Mouse (Mus musculus): ENCODE results near the gene Tln1. TPM values are rescaled to one million over a fixed set of nuclear protein-coding genes. Genes with fewer than 3 reads are reported as not detected.
A peak's percentile ranks its signal among the peaks of the same experiment; 100 is the strongest.

The Tln1 gene
- polyA plus RNA-seq, 1 experiment from 2014 or later, result 66.2 TPM

- 84% methylated on average over 9 of the region's 9 CpGs for WGBS
- no peak for ATAC-seq (ENCODE audit: low FRiP score, low read depth)
Observed at GRCm38 (mm10) chr4:43533270-43533669, 29.2 kb downstream of the Tln1 start.

GRCm38 (mm10) chr4:43530581-43530980 is 31.9 kb downstream of the Tln1 start:
- 22% methylated on average over 7 of the region's 7 CpGs for WGBS
- Histone ChIP-seq H3K36me3 (peaks cover 40% of the 10 kb centered on the region), H3K4me2 (no peak overlapping the region), H3K27me3 (peaks cover 10% of the 10 kb centered on the region), H3K4me1 (replicated peaks) (no peaks in the 10 kb centered on the region), H3K27ac (replicated peaks) (no peak overlapping the region), H3K4me3 (no peak overlapping the region), H3K9me3 (no peaks in the 10 kb centered on the region), H3K9ac (no peak overlapping the region)
- ATAC-seq (ENCODE audit: low FRiP score, low read depth), result no peak

More at GRCm38 (mm10) chr4:43533270-43533669, 29.2 kb downstream of the Tln1 start:
- Histone ChIP-seq H3K9ac (no peak overlapping the region), H3K27ac (replicated peaks) (no peak overlapping the region), H3K4me3 (no peak overlapping the region), H3K27me3 (no peaks in the 10 kb centered on the region), H3K4me2 (no peak overlapping the region), H3K9me3 (no peaks in the 10 kb centered on the region), H3K36me3 (peaks cover 64% of the 10 kb centered on the region), H3K4me1 (replicated peaks) (no peaks in the 10 kb centered on the region)

- H3K4me1 ChIP-seq (replicated peaks), result no peaks in the 10 kb centered on the region
- peaks cover 14% of the 10 kb centered on the region for H3K27me3 ChIP-seq
- H3K36me3 ChIP-seq, result peaks cover 36% of the 10 kb centered on the region
- no peak overlapping the region for H3K27ac ChIP-seq (replicated peaks)
- H3K4me2 ChIP-seq, result no peak overlapping the region
- no peak overlapping the region for H3K9ac ChIP-seq
- no peaks in the 10 kb centered on the region for H3K9me3 ChIP-seq
- WGBS, result 56% methylated on average over 8 of the region's 8 CpGs
- ATAC-seq (ENCODE audit: low FRiP score, low read depth), result no peak
- no peak overlapping the region for H3K4me3 ChIP-seq
Observed at GRCm38 (mm10) chr4:43530081-43530501, 32.4 kb downstream of the Tln1 start.

- 78% methylated on average over 9 of the region's 9 CpGs for WGBS
- no peak overlapping the region for H3K4me2 ChIP-seq
- no peak overlapping the region for H3K27ac ChIP-seq (replicated peaks)
Observed at GRCm38 (mm10) chr4:43528487-43528886, 34.0 kb downstream of the Tln1 start.

GRCm38 (mm10) chr4:43527880-43528279 is 34.6 kb downstream of the Tln1 start:
- peaks cover 14% of the 10 kb centered on the region for H3K4me1 ChIP-seq (replicated peaks)
- WGBS, result 65% methylated on average over 5 of the region's 5 CpGs
- ATAC-seq (ENCODE audit: low FRiP score, low read depth), result no peak
- no peaks in the 10 kb centered on the region for H3K9me3 ChIP-seq
- H3K27ac ChIP-seq (replicated peaks), result no peak overlapping the region
- no peak overlapping the region for H3K4me2 ChIP-seq
- peaks cover 27% of the 10 kb centered on the region for H3K27me3 ChIP-seq
- H3K9ac ChIP-seq, result no peak overlapping the region
- peaks cover 15% of the 10 kb centered on the region for H3K36me3 ChIP-seq
- H3K4me3 ChIP-seq, result no peak overlapping the region

More at GRCm38 (mm10) chr4:43528487-43528886, 34.0 kb downstream of the Tln1 start:
- no peak for ATAC-seq (ENCODE audit: low FRiP score, low read depth)
- peaks cover 21% of the 10 kb centered on the region for H3K36me3 ChIP-seq
- H3K27me3 ChIP-seq, result peaks cover 21% of the 10 kb centered on the region
- H3K4me3 ChIP-seq, result no peak overlapping the region
- no peak overlapping the region for H3K9ac ChIP-seq
- H3K4me1 ChIP-seq (replicated peaks), result peaks cover 10% of the 10 kb centered on the region
- H3K9me3 ChIP-seq, result no peaks in the 10 kb centered on the region

GRCm38 (mm10) chr4:43519956-43520355 is 42.5 kb downstream of the Tln1 start:
- peak; percentile 69; the same call in 1 of the 2 replicates for ATAC-seq (ENCODE audit: low FRiP score, low read depth)
- Histone ChIP-seq H3K36me3 (no peaks in the 10 kb centered on the region), H3K4me3 (peak overlapping the region; percentile 18; the same call in 1 of the 2 replicates), H3K9ac (no peak overlapping the region), H3K9me3 (no peaks in the 10 kb centered on the region), H3K27ac (replicated peaks) (no peak overlapping the region), H3K4me1 (replicated peaks) (peaks cover 26% of the 10 kb centered on the region), H3K27me3 (peaks cover 34% of the 10 kb centered on the region), H3K4me2 (peak overlapping the region; percentile 47)
- WGBS, result 12% methylated on average over 6 of the region's 6 CpGs

- H3K36me3 ChIP-seq, result no peaks in the 10 kb centered on the region
- H3K27me3 ChIP-seq, result peaks cover 34% of the 10 kb centered on the region
- H3K9me3 ChIP-seq, result no peaks in the 10 kb centered on the region
- no peak overlapping the region for H3K9ac ChIP-seq
- H3K4me1 ChIP-seq (replicated peaks), result peaks cover 26% of the 10 kb centered on the region
- peak overlapping the region; percentile 18; the same call in 1 of the 2 replicates for H3K4me3 ChIP-seq
- no peak for ATAC-seq (ENCODE audit: low FRiP score, low read depth)
- H3K27ac ChIP-seq (replicated peaks), result no peak overlapping the region
- H3K4me2 ChIP-seq, result peak overlapping the region; percentile 47
- 14% methylated on average over 10 of the region's 10 CpGs for WGBS
Observed at GRCm38 (mm10) chr4:43519551-43519950, 42.9 kb downstream of the Tln1 start.

GRCm38 (mm10) chr4:43515764-43516708 is 46.5 kb downstream of the Tln1 start:
- H3K4me3 ChIP-seq, result no peak overlapping the region
- no peak for ATAC-seq (ENCODE audit: low FRiP score, low read depth)

GRCm38 (mm10) chr4:43513791-43514190 is 48.7 kb downstream of the Tln1 start:
- Histone ChIP-seq H3K4me3 (no peak overlapping the region), H3K4me1 (replicated peaks) (peaks cover 6% of the 10 kb centered on the region; the same call in 1 of the 2 replicates), H3K9ac (no peak overlapping the region), H3K9me3 (no peaks in the 10 kb centered on the region), H3K27me3 (peaks cover 6% of the 10 kb centered on the region), H3K36me3 (no peaks in the 10 kb centered on the region), H3K27ac (replicated peaks) (no peak overlapping the region), H3K4me2 (no peak overlapping the region)
- 85% methylated on average over 4 of the region's 4 CpGs for WGBS
- ATAC-seq (ENCODE audit: low FRiP score, low read depth), result no peak

More at GRCm38 (mm10) chr4:43515764-43516708, 46.5 kb downstream of the Tln1 start:
- Histone ChIP-seq H3K4me2 (no peak overlapping the region), H3K27me3 (peaks cover 5% of the 10 kb centered on the region; the same call in 1 of the 2 replicates), H3K9me3 (no peaks in the 10 kb centered on the region), H3K9ac (no peak overlapping the region), H3K36me3 (no peaks in the 10 kb centered on the region), H3K4me1 (replicated peaks) (peaks cover 11% of the 10 kb centered on the region; the same call in 1 of the 2 replicates), H3K27ac (replicated peaks) (no peak overlapping the region)
- 75% methylated on average over 11 of the region's 11 CpGs for WGBS

- Histone ChIP-seq H3K9me3 (no peaks in the 10 kb centered on the region), H3K27ac (replicated peaks) (no peak overlapping the region), H3K4me1 (replicated peaks) (peaks cover 7% of the 10 kb centered on the region), H3K4me3 (no peak overlapping the region), H3K4me2 (no peak overlapping the region), H3K36me3 (no peaks in the 10 kb centered on the region), H3K27me3 (peaks cover 8% of the 10 kb centered on the region), H3K9ac (no peak overlapping the region)
- 91% methylated on average over 4 of the region's 4 CpGs for WGBS
- no peak for ATAC-seq (ENCODE audit: low FRiP score, low read depth)
Observed at GRCm38 (mm10) chr4:43513300-43513699, 49.2 kb downstream of the Tln1 start.

GRCm38 (mm10) chr4:43512653-43513052 is 49.8 kb downstream of the Tln1 start:
- WGBS, result 72% methylated on average over 7 of the region's 7 CpGs
- Histone ChIP-seq H3K27ac (replicated peaks) (no peak overlapping the region), H3K4me3 (no peak overlapping the region), H3K4me2 (no peak overlapping the region), H3K36me3 (no peaks in the 10 kb centered on the region), H3K27me3 (peaks cover 14% of the 10 kb centered on the region), H3K9ac (no peak overlapping the region), H3K4me1 (replicated peaks) (peaks cover 13% of the 10 kb centered on the region), H3K9me3 (no peaks in the 10 kb centered on the region)
- ATAC-seq (ENCODE audit: low FRiP score, low read depth), result no peak

- Histone ChIP-seq H3K27me3 (peaks cover 20% of the 10 kb centered on the region), H3K9ac (no peak overlapping the region), H3K9me3 (no peaks in the 10 kb centered on the region), H3K4me1 (replicated peaks) (peaks cover 13% of the 10 kb centered on the region), H3K36me3 (no peaks in the 10 kb centered on the region), H3K27ac (replicated peaks) (no peak overlapping the region), H3K4me3 (no peak overlapping the region), H3K4me2 (no peak overlapping the region)
- no peak for ATAC-seq (ENCODE audit: low FRiP score, low read depth)
- 83% methylated on average over 18 of the region's 19 CpGs for WGBS
Observed at GRCm38 (mm10) chr4:43511675-43512454, 50.6 kb downstream of the Tln1 start.

Data from hindbrain, embryonic 15.5 days (tissue).